In the genomic region with DNA sequence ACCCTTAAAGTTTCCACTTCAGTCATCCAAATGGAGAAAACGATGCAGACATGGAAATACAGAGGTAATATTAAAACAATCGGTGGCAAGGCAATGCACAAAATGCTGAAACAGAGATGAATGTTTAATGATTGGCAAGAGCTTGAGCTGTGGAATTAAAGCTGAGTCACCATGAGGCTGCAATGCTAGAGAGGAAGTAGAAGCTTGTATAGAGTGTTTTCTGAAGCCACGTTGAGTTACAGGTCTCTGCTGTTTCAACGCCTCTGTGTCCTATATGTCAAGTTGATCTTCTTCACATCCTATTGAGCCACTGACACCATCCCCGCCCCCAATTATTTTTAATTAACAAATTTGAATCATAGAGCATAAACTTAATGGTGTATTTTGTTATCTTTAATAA, we compare ENCODE assay signal across 21 mouse cellular contexts.
"Had no signal": no experiment of that assay in that cellular context is flagged by ENCODE, and none has a peak within 500 bp of the region (broad histone marks: within the 10 kb centered on the region; RNA-seq: fewer than 3 reads in every experiment).

No protein-coding gene starts in this region.

- H3K36me3 ChIP-seq: kidney, embryonic 15.5 days; limb, embryonic 10.5 days; limb, embryonic 13.5 days; liver, embryonic 12.5 days; liver, embryonic 15.5 days; midbrain, embryonic 10.5 days; neural tube, embryonic 12.5 days; neural tube, embryonic 15.5 days; stomach, embryonic 15.5 days had no signal

- DNase-seq: kidney, adult 8-10 months; kidney, postnatal 14 days; kidney, postnatal 4 days; liver; lung, adult 2 months; midbrain, embryonic 14.5 days; right cerebral cortex, adult 18-20 months; right cerebral cortex, postnatal 14 days; spleen, adult 18-20 months; thymus, postnatal 25 days had no signal

- H3K9ac ChIP-seq: kidney, embryonic 15.5 days; limb, embryonic 13.5 days; liver, embryonic 12.5 days; liver, embryonic 15.5 days; neural tube, embryonic 12.5 days; neural tube, embryonic 15.5 days; stomach, embryonic 15.5 days had no signal

- H3K27ac ChIP-seq: kidney, embryonic 15.5 days; limb, embryonic 10.5 days; limb, embryonic 13.5 days; liver, embryonic 12.5 days; liver, embryonic 15.5 days; macrophage; midbrain, embryonic 10.5 days; neural tube, embryonic 12.5 days; neural tube, embryonic 15.5 days; stomach, embryonic 15.5 days had no signal

- H3K27me3 ChIP-seq: kidney, embryonic 15.5 days; limb, embryonic 13.5 days; liver, embryonic 12.5 days; liver, embryonic 15.5 days; megakaryocyte, embryonic 14.5 days; neural tube, embryonic 12.5 days; neural tube, embryonic 15.5 days; stomach, embryonic 15.5 days had no signal

- H3K4me2 ChIP-seq: kidney, embryonic 15.5 days; limb, embryonic 13.5 days; liver, embryonic 12.5 days; liver, embryonic 15.5 days; neural tube, embryonic 12.5 days; neural tube, embryonic 15.5 days; stomach, embryonic 15.5 days had no signal

- H3K4me3 ChIP-seq: kidney, embryonic 15.5 days; limb, embryonic 10.5 days; limb, embryonic 13.5 days; liver, embryonic 12.5 days; liver, embryonic 15.5 days; megakaryocyte, embryonic 14.5 days; midbrain, embryonic 10.5 days; neural tube, embryonic 12.5 days; neural tube, embryonic 15.5 days; stomach, embryonic 15.5 days had no signal

- H3K4me1 ChIP-seq: kidney, embryonic 15.5 days; limb, embryonic 10.5 days; limb, embryonic 13.5 days; liver, embryonic 12.5 days; liver, embryonic 15.5 days; megakaryocyte, embryonic 14.5 days; midbrain, embryonic 10.5 days; neural tube, embryonic 12.5 days; neural tube, embryonic 15.5 days; stomach, embryonic 15.5 days had no signal

- ATAC-seq: liver, embryonic 12.5 days had no signal

- H3K9me3 ChIP-seq: kidney, embryonic 15.5 days; limb, embryonic 10.5 days; limb, embryonic 13.5 days; liver, embryonic 12.5 days; liver, embryonic 15.5 days; midbrain, embryonic 10.5 days; neural tube, embryonic 12.5 days; neural tube, embryonic 15.5 days; stomach, embryonic 15.5 days had no signal
